Mouse (Mus musculus): ENCODE measurements around the gene Vmn1r177. TPM values are rescaled to one million over a fixed set of nuclear protein-coding genes. Genes with fewer than 3 reads are reported as not detected.

The Vmn1r177 gene
- not detected in 2 replicates for total RNA-seq (2023)

DNA sequence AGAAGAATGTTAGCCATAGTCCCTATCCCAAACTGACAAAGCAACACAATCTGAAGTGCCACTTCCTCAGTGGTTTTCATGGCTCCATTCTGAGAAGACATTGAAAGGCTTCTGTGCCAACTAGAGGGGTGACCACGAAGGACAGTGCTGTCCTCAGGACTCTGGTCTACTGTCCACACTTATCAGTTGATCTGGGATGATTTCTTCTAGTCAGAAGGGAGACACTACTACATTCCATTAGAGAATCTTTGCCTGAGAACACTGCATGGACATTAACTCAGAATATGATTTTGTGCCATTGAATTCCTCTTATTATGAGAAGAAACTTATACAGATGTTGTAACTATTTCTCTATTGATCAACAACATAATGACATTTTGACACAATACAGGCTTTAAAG, at the start of gene Vmn1r177:
Vmn1r177 (minus strand) TSS at position 101 of the 400 bp plus-strand sequence.

DNA sequence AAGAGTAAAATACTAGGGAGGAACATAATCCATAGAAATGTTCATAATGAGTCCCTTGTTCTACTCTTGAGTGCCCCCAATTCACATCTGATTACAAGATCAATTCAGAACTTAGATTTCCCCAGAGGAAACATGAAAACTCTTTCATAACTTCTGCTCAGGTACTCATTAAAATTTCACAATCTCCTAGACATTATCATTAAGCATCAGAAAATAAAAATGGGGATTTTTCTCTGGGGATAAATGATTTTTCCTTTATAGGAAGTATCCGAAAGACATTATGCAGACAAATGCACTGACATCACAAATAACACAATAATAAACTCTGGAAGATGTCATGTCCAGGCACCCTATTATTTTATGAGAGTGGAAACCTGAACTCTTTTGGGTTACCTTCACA, 25.5 kb upstream of the Vmn1r177 start, which contains the start of gene Vmn1r178:
Vmn1r178 (plus strand) TSS at position 301 of the 400 bp plus-strand sequence.

DNA sequence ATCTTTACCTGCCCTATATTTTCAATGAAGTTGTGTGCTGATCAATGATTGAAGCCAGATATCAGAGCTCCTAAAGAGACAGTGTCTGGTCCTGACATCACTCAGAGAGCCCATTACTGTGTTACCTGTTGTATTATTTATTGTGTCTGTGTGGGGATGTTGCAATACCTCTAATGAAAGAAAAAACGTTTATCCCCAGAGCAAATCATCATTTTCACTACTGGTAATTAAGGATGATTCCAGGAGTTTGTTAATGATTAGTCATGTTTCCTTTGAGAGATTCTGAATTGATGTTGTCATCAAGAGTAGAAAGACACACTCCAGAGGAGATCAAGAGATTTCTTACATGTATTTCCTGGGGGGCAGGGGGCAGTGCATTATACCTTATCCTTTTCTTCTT, 29.0 kb downstream of the Vmn1r177 start, which contains the start of gene Vmn1r176:
Vmn1r176 (minus strand) TSS at position 101 of the 400 bp plus-strand sequence.

Other genes starting within 250 kb of the Vmn1r177 start
- gene Vmn1r171, start 235.7 kb downstream of the Vmn1r177 start, total RNA-seq (2023) = not detected in 2 replicates
- not detected in 2 replicates for gene Vmn1r172, start 208.1 kb downstream of the Vmn1r177 start, total RNA-seq (2023)
- gene Vmn1r173, start 165.7 kb downstream of the Vmn1r177 start, total RNA-seq (2023) = not detected in 2 replicates
- not detected in 2 replicates for gene Vmn1r174, start 114.2 kb downstream of the Vmn1r177 start, total RNA-seq (2023)
- gene Vmn1r175, start 55.8 kb downstream of the Vmn1r177 start, total RNA-seq (2023) = not detected in 2 replicates
- not detected in 2 replicates for gene Vmn1r176, start 29.1 kb downstream of the Vmn1r177 start, total RNA-seq (2023)
- not detected in 2 replicates for gene Vmn1r178, start 25.6 kb upstream of the Vmn1r177 start, total RNA-seq (2023)
- not detected in 2 replicates for gene Vmn1r179, start 60.5 kb upstream of the Vmn1r177 start, total RNA-seq (2023)
- not detected in 2 replicates for gene Vmn1r180, start 84.2 kb upstream of the Vmn1r177 start, total RNA-seq (2023)
- not detected in 2 replicates for gene Vmn1r181, start 108.2 kb upstream of the Vmn1r177 start, total RNA-seq (2023)
- not detected in 2 replicates for gene V1rd19, start 135.2 kb upstream of the Vmn1r177 start, total RNA-seq (2023)
- gene Vmn1r183, start 186.8 kb upstream of the Vmn1r177 start, total RNA-seq (2023) = not detected in 2 replicates
- 14.1 and 21.8 TPM in 2 replicates for gene Zfp180, start 215.5 kb upstream of the Vmn1r177 start, total RNA-seq (2023)
- gene Zfp112, start 245.9 kb upstream of the Vmn1r177 start, total RNA-seq (2023) = 2.0 TPM in 2 replicates